Mouse (Mus musculus) retina, adult 2 months (tissue): Measurements from ENCODE around the gene Cmtm3.

Experiments used
- DNase-seq: peaks from one replicate; pipeline ENCODE4 v3.0.0-alpha.2; 2012; ENCODE audit warnings: low read depth, low spot score

The Cmtm3 gene

DNA sequence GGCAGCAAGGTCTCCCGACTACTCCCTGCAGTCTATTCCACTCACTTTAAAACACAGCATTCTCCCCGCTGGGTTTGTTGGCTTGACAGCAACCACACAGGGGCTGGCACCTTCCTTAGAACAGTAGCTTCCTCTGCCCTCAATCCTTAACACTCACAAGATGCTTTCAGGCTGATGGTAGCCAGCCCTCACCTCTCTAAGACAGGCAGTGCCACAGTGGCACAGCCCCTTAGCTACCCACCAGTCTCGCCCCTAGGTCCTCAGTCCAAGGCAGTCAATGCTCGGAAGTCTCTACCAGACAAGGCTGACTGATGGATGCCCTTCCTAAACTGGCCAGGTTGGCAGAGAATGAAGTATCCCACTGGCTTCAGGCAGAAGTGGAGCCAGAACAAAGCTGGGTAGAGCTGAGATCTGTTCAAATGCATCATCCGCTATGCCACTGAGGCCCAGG is 41.8 kb downstream of the Cmtm3 start:
- DNase-seq = no peak

DNA sequence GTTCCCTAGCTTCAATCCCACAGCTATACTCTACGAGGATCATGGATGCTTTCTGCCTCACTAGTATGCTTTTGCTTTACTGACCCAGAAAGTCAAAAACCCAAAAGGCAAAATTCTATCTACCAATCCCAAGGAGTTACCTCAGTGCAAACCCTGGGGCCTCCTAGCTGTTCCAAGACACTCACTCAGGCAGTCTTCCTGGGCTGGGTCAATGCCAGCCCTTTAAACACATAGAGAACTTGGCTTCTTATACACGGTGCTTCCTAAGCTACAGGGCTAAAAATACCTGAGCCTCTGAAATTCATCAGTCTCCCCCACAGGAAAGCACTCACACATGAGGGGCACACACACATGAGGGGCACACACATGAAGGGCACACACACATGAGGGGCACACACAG is 44.1 kb downstream of the Cmtm3 start:
- no peak for DNase-seq

DNA sequence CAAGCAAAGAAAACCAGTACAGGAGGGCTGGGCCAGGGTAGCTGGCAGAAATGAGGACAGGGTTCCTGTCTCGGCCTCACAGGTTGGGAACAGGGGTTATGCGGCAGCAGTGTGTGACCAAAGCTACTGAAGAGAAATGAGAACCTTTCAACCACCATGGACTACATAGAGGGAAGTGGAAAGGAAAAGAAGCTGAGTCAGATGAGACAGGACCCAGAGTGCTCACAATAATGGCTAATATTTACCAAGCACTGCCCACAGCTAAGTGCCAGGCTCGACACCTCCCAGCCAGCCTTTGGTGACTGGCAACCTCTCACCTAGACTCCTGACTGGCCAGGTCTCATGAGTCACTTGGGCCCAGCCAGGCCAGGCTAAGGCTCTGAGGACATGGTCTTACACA is 44.8 kb downstream of the Cmtm3 start:
- no peak for DNase-seq

DNA sequence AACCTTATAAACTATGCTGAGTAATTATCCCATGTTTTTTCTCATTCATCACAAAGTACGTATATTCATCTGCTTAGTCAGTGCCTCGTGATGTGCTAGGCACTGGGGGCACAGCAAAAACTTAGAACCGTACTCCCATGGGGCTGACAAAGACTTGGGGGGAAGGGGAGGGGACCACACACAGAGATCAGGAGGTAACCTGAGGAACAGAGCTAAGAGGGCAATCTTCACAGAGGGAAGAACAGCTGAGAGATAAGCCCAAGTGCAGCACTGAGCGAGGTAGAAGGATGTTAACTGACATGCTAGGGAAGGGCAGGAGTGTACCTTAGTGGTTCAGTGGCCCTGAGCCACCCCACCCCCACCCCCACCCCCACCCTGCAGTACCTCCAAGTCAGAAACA is 47.5 kb downstream of the Cmtm3 start:
- no peak for DNase-seq

DNA sequence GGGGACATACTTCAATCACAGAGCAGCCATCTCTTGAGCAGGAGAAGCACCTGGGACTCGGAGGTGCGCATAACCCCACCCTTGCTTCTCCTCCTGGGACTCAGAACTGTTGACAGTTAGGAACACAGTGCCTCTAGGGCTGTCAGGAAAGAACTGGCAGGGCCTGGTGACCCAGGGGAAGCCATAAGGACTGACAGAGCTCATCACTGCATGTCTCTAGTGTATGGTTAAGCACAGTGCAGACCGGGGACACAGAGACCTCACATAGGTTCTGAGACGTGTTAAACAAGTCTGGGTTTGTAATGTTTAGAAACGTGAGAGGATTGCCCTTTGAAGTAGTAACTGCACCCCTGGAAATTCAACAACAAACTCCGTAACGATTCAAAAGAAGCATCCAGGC is 48.3 kb downstream of the Cmtm3 start:
- no peak for DNase-seq

DNA sequence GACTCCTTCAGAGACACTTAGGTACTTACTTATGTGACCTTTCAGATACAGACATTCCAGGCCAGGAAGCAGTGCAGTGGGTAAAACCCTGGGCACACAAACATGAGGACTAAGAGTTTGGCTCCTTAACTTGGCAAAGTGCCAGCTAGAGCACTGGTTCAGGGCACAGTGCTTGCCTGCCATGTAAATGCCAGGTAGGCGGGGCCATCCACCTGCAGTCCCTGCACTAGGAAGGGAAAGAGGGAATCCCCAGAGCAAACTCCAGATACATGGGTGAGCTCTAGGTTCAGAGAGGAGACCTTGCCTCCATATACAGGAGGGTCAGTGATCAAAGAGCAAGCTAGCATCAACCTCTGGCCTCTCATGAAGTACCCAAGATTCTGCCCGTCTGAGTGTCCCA is 48.8 kb downstream of the Cmtm3 start:
- no peak for DNase-seq

DNA sequence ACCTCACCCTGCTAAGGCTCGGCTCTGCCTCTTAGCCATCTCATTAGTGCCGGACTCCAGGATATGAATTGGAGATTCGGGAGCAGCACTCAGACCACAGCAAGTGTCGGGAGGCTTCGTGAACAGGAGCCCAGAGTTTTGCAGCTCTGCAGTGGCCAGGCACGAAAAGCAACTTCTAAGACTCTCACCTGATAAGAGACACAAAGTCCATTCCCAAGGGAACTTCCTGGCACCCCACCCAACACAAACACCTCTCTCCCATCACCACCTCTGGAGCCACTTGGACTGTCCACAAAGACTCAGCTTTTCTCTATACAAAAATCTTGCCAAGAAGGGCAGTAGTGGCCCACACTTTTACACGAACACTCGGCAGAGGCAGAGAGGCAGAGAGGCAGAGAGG is 51.0 kb downstream of the Cmtm3 start:
- DNase-seq = no peak

DNA sequence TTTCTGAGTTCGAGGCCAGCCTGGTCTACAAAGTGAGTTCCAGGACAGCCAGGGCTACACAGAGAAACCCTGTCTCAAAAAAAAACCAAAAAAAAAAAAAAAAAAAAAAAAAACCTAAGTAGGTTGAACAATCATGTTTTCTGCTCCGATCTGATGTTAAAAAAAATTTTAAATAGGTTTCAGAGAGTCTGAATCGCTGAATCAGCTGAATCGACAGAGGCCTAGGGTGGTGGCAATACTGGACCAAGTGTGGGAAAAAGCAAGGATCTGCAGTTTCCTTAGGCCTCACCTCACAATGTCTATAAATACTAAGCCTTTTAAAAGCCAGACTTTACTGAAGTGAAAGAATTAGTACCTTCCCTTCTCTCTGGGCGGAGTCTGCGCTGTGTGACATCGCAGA is 53.9 kb downstream of the Cmtm3 start:
- no peak for DNase-seq

DNA sequence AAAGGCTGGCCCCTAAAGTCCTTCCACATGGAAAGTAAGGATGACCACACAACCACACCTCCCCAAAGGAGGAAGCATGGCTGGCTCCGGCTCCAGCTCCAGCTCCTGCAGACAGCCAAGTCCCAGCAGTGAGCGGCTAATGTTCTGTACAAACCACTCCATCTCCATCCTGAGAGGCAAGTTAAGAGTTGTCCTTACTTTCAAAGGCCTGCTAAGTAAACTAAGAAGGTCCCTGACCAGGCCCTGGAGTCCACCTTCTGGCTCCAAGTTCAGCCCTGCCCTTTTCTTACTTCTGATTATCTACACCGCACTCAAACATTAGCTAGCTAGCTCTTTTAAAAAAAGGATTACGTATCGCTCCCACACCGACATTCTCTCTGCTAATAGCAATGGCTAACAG is 54.6 kb downstream of the Cmtm3 start:
- DNase-seq = no peak

DNA sequence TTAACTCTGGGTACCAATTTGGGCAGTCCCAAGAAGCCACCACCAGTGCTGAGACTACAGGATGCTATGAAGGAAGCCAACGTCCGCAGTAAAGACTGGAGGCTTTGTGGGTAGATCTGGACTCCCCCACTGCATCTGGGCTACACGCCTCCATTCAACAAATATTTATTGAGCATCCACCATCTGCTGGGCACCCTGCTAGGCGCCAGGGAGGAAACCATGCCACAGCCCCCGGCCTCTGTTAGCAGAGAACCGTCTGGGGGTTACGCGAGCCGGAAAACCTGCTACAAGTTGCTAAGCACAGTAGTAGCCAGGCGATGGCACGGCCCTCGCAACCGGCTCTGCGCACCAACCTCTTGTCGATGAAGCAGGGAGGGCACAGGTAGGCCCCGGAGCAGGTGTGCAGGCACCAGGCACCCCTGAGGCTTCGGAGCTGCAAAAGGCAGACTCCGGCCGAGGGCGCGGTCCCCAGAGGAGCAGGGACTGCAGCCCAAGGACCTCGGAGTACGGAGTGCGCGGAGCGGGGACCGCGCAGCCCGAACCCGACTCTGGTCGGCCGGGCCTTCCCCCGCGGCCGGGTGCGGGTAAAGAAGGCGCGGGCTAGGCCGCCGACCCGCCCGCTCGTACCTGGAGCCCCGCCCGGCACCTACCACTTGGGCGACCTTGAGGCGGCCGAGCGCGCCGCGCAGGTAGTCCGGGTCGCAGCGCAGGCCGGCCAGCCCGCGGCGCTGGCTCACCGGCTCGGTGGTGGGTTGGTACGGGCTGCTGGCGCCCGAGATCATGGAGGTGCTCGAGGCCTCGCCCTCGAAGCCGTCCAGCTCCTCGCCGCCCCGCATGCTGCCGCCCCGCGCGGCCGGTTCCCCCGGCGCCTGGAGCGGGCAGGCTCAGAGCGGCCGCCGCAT is 55.8 kb downstream of the Cmtm3 start:
- DNase-seq = no peak

DNA sequence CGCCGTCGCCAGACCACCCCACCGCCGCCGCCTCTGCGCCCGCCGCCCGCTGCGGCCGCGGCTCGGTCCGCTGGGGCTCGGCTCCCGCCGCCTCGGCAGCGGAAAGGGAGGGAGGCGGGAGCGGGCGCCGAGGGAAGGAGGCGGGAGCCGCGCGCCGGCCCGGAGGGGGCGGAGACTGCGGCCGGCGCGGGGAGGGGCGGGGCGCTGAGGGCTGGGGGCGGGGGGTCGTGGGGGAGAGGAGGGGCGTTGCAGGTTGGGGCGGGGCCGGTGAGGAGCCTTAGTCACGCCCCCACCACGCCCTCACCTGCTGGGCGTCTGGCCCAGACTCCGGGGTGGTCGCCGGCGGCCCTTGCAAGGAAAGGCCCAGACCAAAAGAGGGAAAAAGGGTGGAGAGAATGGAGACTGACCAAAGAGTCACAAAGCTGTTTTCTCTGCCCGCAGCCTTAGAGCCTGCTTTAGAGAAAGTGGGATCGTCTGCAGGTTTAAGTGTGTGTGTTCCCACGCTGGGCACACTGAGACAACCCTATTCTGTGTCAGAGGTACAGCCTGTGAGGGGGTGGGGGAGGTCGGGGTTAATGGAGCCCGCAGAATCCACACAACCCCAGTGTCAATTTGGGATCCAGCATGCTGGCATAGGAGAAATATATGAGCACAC is 56.6 kb downstream of the Cmtm3 start, which contains the start of gene Cmtm4:
TSS of gene Cmtm4 (minus strand) at position 105 of the 655 bp plus-strand sequence.
- DNase-seq = peak; percentile 57
